ENCODE assay signal across 11 mouse cellular contexts in genomic region chr6:115316811-115317221, GRCm38 (mm10). TPM values are rescaled to one million over a fixed set of nuclear protein-coding genes. Genes with fewer than 3 reads are reported as not detected.
DNase-seq lines count a peak whose midpoint lies in the region; ATAC-seq and TF ChIP-seq lines count a peak whose summit lies in the region.
"Had no signal": no experiment of that assay in that cellular context is flagged by ENCODE, and none has a peak within 500 bp of the region (broad histone marks: within the 10 kb centered on the region; RNA-seq: fewer than 3 reads in every experiment).

No protein-coding gene starts in this region.

- no peaks in the 10 kb centered on the region for H3K27me3 ChIP-seq in cerebellum, adult 2 months (ENCODE audit: control insufficient read depth, insufficient read depth, low read length)
- no peaks in the 10 kb centered on the region for H3K27me3 ChIP-seq in stomach, postnatal 0 days (ENCODE audit: control insufficient read depth, insufficient read depth, low read length)
- H3K27me3 ChIP-seq: forebrain, embryonic 15.5 days had no signal

- H3K36me3 ChIP-seq in stomach, postnatal 0 days (ENCODE audit: control insufficient read depth, insufficient read depth, low read length), result no peaks in the 10 kb centered on the region
- H3K36me3 ChIP-seq: forebrain, embryonic 15.5 days had no signal

- no peak for TF ChIP-seq EP300 in stomach, postnatal 0 days (optimal IDR thresholded peaks at IDR 0.05)

- WGBS in cerebellum, adult 2 months, result 72% methylated on average over 11 of the region's 11 CpGs
- 53% methylated on average over 11 of the region's 11 CpGs for WGBS in stomach, postnatal 0 days

- H3K9ac ChIP-seq in stomach, postnatal 0 days (ENCODE audit: low read length), result no peak overlapping the region
- H3K9ac ChIP-seq: forebrain, embryonic 15.5 days had no signal

- no peak overlapping the region for H3K27ac ChIP-seq in cerebellum, adult 2 months (ENCODE audit: insufficient read depth, low read length)
- H3K27ac ChIP-seq in stomach, postnatal 0 days (replicated peaks), result peak overlapping the region; percentile 56; the same call in 1 of the 2 replicates
- H3K27ac ChIP-seq: forebrain, embryonic 15.5 days; kidney, postnatal 0 days had no signal

- intact Hi-C loops in heart, postnatal 25 days (cut with DNase I), result no loop called here

- no peaks in the 10 kb centered on the region for H3K9me3 ChIP-seq in stomach, postnatal 0 days (ENCODE audit: control insufficient read depth, low read length)
- H3K9me3 ChIP-seq: forebrain, embryonic 15.5 days had no signal

- no peaks in the 10 kb centered on the region for H3K4me1 ChIP-seq in cerebellum, adult 2 months (ENCODE audit: control insufficient read depth, insufficient read depth, low read length)
- H3K4me1 ChIP-seq in stomach, postnatal 0 days (replicated peaks; ENCODE audit: control insufficient read depth, insufficient read depth), result no peaks in the 10 kb centered on the region
- H3K4me1 ChIP-seq: forebrain, embryonic 15.5 days had no signal

- DNase-seq in cerebellum, postnatal 10 days, result peak; percentile 38 to 57
- no peak for DNase-seq in cerebellum, adult 2 months
- peak; percentile 25 to 28 for DNase-seq in lung, adult 18-20 months
- no peak for DNase-seq in lung, postnatal 14 days
- peak; percentile 9 for DNase-seq in heart, postnatal 25 days (ENCODE audit: low spot score)
- peak; percentile 31 for DNase-seq in stomach, postnatal 0 days (ENCODE audit: low spot score)
- DNase-seq in kidney, adult 9 months, result no peak
- DNase-seq in kidney, postnatal 4 days, result no peak
- DNase-seq: thymus, adult 2 months had no signal

- TF ChIP-seq POLR2A in cerebellum, adult 2 months (IDR thresholded peaks at IDR 0.05; ENCODE audit: borderline replicate concordance, insufficient read depth, low read length), result no peak

- H3K4me2 ChIP-seq in stomach, postnatal 0 days (replicated peaks; ENCODE audit: low read depth), result no peak overlapping the region
- H3K4me2 ChIP-seq: forebrain, embryonic 15.5 days had no signal

- H3K4me3 ChIP-seq in cerebellum, adult 2 months (replicated peaks; ENCODE audit: insufficient read depth, low read depth, low read length), result no peak overlapping the region
- H3K4me3 ChIP-seq in stomach, postnatal 0 days (ENCODE audit: low read depth, low read length), result no peak overlapping the region
- H3K4me3 ChIP-seq: forebrain, embryonic 15.5 days had no signal

- no peak for TF ChIP-seq CTCF in cerebellum, adult 2 months (IDR thresholded peaks at IDR 0.05; ENCODE audit: borderline replicate concordance, insufficient read depth, low read depth, low read length)
- TF ChIP-seq CTCF in stomach, postnatal 0 days (IDR thresholded peaks at IDR 0.05; ENCODE audit: low read depth), result no peak

- no peak for ATAC-seq in stomach, postnatal 0 days (ENCODE audit: low FRiP score, low TSS enrichment)
- ATAC-seq: forebrain, embryonic 15.5 days had no signal

RNA-seq across cellular contexts. Expression of gene Pparg, which starts 43.9 kb away (rescaled TPM):
- 2.1 and 2.5 TPM in 2 replicates for polyA plus RNA-seq in cerebellum, adult 2 months (2012; rRNA removed)
- 10 to 100 TPM; 10.9 to 11.1 TPM for total RNA-seq in heart, postnatal 25 days (2021)
- 44.4 and 47.8 TPM in 2 replicates for polyA plus RNA-seq in stomach, postnatal 0 days (2015; fragmentation: Nextera tagmentation; extraction: Ambion mirVana)
- polyA plus RNA-seq: forebrain, embryonic 15.5 days had no signal

Comparison
In these comparisons a context has a peak if more than half of its experiments do, and no peak if none do; other contexts are left out.
1. DNase-seq: peak in cerebellum, postnatal 10 days (2 of 2), lung, adult 18-20 months (2 of 2), heart, postnatal 25 days (single experiment) and stomach, postnatal 0 days (single experiment); none in cerebellum, adult 2 months (0 of 2), lung, postnatal 14 days (single experiment), kidney, adult 9 months (single experiment) and kidney, postnatal 4 days (0 of 2).
2. RNA of gene Pparg, which starts 43.9 kb away (polyA plus RNA-seq): 44.4 to 47.8 TPM in stomach, postnatal 0 days; 2.1 to 2.5 TPM in cerebellum, adult 2 months; every median in the first group is over 10 times any median in the second.